Mouse (Mus musculus) forebrain, embryonic 12.5 days (tissue): ENCODE results near the gene Abcg3. TPM values are rescaled to one million over a fixed set of nuclear protein-coding genes. Genes with fewer than 3 reads are reported as not detected.

Experiments
- polyA plus RNA-seq: library from polyadenylated mRNA; unstranded; fragments of >200 nt; fragmentation: Nextera tagmentation; extraction: Ambion mirVana; gene quantifications from 2 replicates; pipeline ENCODE4 v1.2.1, GENCODE M21; 2016

Gene Abcg3
- polyA plus RNA-seq, 1 experiment from 2014 or later: 0.19 TPM

Other genes starting within 250 kb of the Abcg3 start
- gene Zfp951, start 122.6 kb downstream of the Abcg3 start, polyA plus RNA-seq: 1.9 and 2.7 TPM in 2 replicates
- gene Gbp9, start 156.8 kb upstream of the Abcg3 start, polyA plus RNA-seq: 0.37 and 0.59 TPM in 2 replicates
- gene Gbp8, start 156.8 kb upstream of the Abcg3 start, polyA plus RNA-seq: 0.22 and 0.44 TPM in 2 replicates
- gene Gbp4, start 156.9 kb upstream of the Abcg3 start, polyA plus RNA-seq: 0.19 and 0.20 TPM in 2 replicates